Mouse (Mus musculus): ENCODE results near the gene Clic3. TPM values are rescaled to one million over a fixed set of nuclear protein-coding genes. Genes with fewer than 3 reads are reported as not detected.
A peak's percentile ranks its signal among the peaks of the same experiment; 100 is the strongest.

Gene Clic3
- polyA plus RNA-seq, 1 experiment from 2014 or later = 8.0 TPM

DNA sequence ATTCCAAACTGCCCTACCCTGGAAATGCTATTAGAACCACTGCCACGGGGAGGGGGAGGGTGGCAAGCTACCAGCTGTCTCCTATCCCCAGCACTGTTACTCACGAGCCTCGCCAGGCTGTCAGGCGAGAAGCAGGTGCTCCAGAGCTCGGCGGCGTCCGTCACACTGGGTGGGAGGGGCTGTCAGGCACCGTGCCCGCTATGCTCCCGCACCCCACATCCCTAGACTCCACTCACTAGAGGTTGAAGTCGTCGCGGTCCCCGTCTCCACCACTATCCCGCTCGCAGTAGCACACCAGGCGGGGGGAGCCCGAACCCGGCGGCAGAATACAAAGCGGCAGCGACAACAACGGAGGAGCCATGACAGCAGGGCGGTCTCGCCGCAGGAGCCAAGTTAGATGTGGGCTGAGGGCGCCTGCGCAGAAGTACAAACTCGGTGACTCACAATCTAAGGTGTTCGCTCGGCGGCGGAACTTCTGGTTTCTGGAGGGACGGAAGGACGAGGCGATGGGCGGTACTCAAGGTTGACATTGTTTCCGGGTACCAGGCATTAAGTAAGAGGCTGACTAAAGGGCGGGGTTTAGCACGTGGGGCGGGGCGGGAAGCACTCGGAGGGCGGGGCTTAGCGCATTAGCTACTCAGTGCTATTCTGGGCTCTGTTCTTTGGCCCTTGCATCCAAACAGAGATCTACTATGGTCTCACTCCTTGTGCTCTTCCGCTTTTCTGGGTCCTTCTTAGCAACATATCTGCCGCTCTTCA is 4.1 kb downstream of the Clic3 start, which contains the start of gene Paxx:
Gene Paxx (minus strand): TSS at position 544 of the 759 bp plus-strand sequence.
- Histone ChIP-seq H3K27ac (ENCODE audit: low read length) (peak within 1 kb of the TSS; percentile 94), H3K27me3 (ENCODE audit: control insufficient read depth, insufficient read depth, low read length) (no peaks in the 10 kb centered on the region), H3K4me2 (ENCODE audit: low read depth, low read length) (peak within 1 kb of the TSS; percentile 84), H3K4me3 (ENCODE audit: low read length) (peak within 1 kb of the TSS; percentile 69), H3K4me1 (ENCODE audit: control insufficient read depth, insufficient read depth, low read length) (peaks cover 29% of the 10 kb centered on the region), H3K9me3 (replicated peaks; ENCODE audit: control insufficient read depth, low read length) (no peaks in the 10 kb centered on the region), H3K9ac (ENCODE audit: low read length) (peak within 1 kb of the TSS; percentile 83), H3K36me3 (ENCODE audit: control insufficient read depth, insufficient read depth) (no peaks in the 10 kb centered on the region; the same call in 1 of the 2 replicates)
- WGBS = under 1% methylated on average over 48 of the region's 48 CpGs
- peak; percentile 92 for ATAC-seq (replicated peaks; ENCODE audit: extremely low read depth, insufficient read depth, low FRiP score)

DNA sequence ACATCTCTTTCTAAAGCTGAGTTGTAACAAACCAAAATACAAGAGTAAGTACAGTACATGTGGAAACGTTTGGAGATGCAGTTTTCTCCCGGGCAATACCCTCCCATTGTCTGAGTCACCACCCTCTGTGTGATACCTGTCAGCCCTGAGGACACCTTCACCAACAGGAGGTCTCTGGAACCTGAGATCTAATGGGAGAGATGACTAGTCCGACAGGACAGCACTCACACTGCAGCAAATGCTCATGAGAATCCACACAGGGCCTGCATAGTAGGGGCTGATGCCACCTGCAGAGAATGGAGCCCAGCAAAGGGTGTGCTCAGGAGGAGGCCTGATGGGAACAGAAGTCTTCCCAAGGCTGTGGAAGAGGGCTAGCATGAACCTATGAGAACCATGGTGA is 4.8 kb downstream of the Clic3 start:
- H3K9ac ChIP-seq (ENCODE audit: low read length) = peak overlapping the region; percentile 72
- H3K27me3 ChIP-seq (ENCODE audit: control insufficient read depth, insufficient read depth, low read length) = no peaks in the 10 kb centered on the region
- peaks cover 27% of the 10 kb centered on the region for H3K4me1 ChIP-seq (ENCODE audit: control insufficient read depth, insufficient read depth, low read length)
- H3K9me3 ChIP-seq (replicated peaks; ENCODE audit: control insufficient read depth, low read length) = no peaks in the 10 kb centered on the region
- peak overlapping the region; percentile 94 for H3K27ac ChIP-seq (ENCODE audit: low read length)
- 20% methylated on average over 3 of the region's 3 CpGs for WGBS
- no peak for ATAC-seq (replicated peaks; ENCODE audit: extremely low read depth, insufficient read depth, low FRiP score)
- no peaks in the 10 kb centered on the region; the same call in 1 of the 2 replicates for H3K36me3 ChIP-seq (ENCODE audit: control insufficient read depth, insufficient read depth)
- peak overlapping the region; percentile 69 for H3K4me3 ChIP-seq (ENCODE audit: low read length)
- peak overlapping the region; percentile 84 for H3K4me2 ChIP-seq (ENCODE audit: low read depth, low read length)

DNA sequence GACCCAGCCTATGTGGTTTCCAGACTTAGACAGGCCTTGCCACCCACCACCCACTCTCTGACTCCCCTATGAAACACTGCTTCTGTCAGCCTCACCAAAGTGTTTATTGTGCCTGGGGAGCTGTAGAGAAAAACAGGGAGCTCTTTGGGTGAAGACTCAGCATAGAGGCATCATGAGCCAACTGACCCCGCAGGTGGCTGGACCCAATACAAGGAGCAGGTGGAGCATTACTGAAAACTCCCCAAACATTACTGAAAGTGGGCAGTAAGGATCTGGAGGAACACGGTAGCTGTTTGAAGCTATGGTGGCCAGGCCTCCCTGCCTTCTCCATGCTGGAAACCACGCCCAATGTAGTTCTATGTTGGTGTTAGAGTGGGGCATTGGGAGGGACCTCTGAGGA is 7.0 kb downstream of the Clic3 start:
- 88% methylated on average over 3 of the region's 3 CpGs for WGBS
- Histone ChIP-seq H3K27ac (ENCODE audit: low read length) (no peak overlapping the region), H3K4me3 (ENCODE audit: low read length) (no peak overlapping the region), H3K9ac (ENCODE audit: low read length) (no peak overlapping the region), H3K9me3 (replicated peaks; ENCODE audit: control insufficient read depth, low read length) (no peaks in the 10 kb centered on the region), H3K4me2 (ENCODE audit: low read depth, low read length) (no peak overlapping the region), H3K36me3 (ENCODE audit: control insufficient read depth, insufficient read depth) (no peaks in the 10 kb centered on the region), H3K27me3 (ENCODE audit: control insufficient read depth, insufficient read depth, low read length) (no peaks in the 10 kb centered on the region), H3K4me1 (ENCODE audit: control insufficient read depth, insufficient read depth, low read length) (peaks cover 39% of the 10 kb centered on the region)
- no peak for ATAC-seq (replicated peaks; ENCODE audit: extremely low read depth, insufficient read depth, low FRiP score)

DNA sequence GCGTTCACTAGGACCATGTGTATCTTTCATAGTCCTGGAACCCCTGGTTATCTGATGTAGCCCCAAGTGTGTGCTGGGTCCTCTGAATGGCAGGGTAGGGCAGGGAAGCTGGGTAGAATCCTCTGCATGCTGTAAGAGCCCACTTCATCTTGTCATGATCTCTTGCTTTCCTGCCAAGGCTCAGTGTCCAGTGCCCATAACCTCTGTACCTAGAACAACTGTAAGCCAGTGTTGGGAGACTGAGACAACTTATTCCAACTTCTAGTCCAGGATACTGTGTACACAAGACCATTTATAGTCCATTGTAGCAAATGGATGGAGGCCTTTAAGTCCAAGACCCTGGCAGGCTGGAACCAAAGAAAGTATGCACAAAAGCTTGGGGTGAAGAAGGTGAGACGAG is 8.6 kb downstream of the Clic3 start:
- WGBS = 72% methylated on average over 2 of the region's 2 CpGs
- Histone ChIP-seq H3K27me3 (ENCODE audit: control insufficient read depth, insufficient read depth, low read length) (no peaks in the 10 kb centered on the region), H3K9me3 (replicated peaks; ENCODE audit: control insufficient read depth, low read length) (no peaks in the 10 kb centered on the region), H3K4me2 (ENCODE audit: low read depth, low read length) (peak overlapping the region; percentile 25), H3K27ac (ENCODE audit: low read length) (peak overlapping the region; percentile 63), H3K36me3 (ENCODE audit: control insufficient read depth, insufficient read depth) (no peaks in the 10 kb centered on the region), H3K4me1 (ENCODE audit: control insufficient read depth, insufficient read depth, low read length) (peaks cover 34% of the 10 kb centered on the region), H3K9ac (ENCODE audit: low read length) (peak overlapping the region; percentile 31), H3K4me3 (ENCODE audit: low read length) (no peak overlapping the region)
- no peak for ATAC-seq (replicated peaks; ENCODE audit: extremely low read depth, insufficient read depth, low FRiP score)

DNA sequence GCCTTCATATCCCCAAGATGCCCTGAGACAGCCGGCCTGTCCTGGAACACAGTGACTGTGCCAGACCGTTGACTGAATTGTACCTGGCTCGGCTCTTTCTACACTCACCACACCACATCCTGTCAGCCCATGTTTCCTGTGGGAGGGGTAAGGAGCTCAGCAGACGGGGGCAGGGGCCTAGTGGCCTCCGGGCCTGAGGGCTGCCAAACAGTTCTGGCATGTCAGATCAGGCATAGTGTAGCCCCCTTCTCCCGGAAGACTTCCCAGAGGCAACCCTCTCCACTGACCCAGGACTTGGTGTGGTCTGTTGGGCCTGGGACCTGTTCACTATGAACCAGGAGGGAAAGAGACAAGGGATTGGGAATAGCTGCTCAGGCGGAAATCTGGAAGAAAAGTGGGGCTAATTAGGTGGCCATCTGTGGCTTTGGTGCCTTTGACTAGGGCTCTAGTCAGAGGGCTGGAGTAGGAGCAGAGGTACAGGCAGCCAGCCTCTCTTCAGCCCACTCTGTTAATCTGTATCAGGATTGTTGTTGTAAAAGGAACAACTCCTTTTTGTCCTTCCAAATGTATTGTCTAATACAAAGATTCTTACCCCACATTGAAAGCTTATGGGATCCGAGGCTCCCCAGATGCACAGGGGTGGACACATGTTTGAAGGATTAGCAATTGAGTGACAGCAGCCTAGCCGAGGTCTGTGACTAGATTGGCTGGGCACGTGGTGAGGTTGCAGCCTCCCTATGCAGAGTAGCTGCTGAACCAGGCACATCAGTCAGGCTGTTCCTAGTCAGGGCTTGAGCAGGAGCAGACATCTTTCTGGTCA is 9.4 kb downstream of the Clic3 start:
- Histone ChIP-seq H3K4me1 (ENCODE audit: control insufficient read depth, insufficient read depth, low read length) (peaks cover 37% of the 10 kb centered on the region), H3K9me3 (replicated peaks; ENCODE audit: control insufficient read depth, low read length) (no peaks in the 10 kb centered on the region), H3K36me3 (ENCODE audit: control insufficient read depth, insufficient read depth) (no peaks in the 10 kb centered on the region), H3K27me3 (ENCODE audit: control insufficient read depth, insufficient read depth, low read length) (no peaks in the 10 kb centered on the region), H3K4me2 (ENCODE audit: low read depth, low read length) (peak overlapping the region; percentile 25), H3K9ac (ENCODE audit: low read length) (peak overlapping the region; percentile 31), H3K4me3 (ENCODE audit: low read length) (no peak overlapping the region), H3K27ac (ENCODE audit: low read length) (peak overlapping the region; percentile 63)
- ATAC-seq (replicated peaks; ENCODE audit: extremely low read depth, insufficient read depth, low FRiP score) = no peak
- WGBS = 45% methylated on average over 10 of the region's 10 CpGs

DNA sequence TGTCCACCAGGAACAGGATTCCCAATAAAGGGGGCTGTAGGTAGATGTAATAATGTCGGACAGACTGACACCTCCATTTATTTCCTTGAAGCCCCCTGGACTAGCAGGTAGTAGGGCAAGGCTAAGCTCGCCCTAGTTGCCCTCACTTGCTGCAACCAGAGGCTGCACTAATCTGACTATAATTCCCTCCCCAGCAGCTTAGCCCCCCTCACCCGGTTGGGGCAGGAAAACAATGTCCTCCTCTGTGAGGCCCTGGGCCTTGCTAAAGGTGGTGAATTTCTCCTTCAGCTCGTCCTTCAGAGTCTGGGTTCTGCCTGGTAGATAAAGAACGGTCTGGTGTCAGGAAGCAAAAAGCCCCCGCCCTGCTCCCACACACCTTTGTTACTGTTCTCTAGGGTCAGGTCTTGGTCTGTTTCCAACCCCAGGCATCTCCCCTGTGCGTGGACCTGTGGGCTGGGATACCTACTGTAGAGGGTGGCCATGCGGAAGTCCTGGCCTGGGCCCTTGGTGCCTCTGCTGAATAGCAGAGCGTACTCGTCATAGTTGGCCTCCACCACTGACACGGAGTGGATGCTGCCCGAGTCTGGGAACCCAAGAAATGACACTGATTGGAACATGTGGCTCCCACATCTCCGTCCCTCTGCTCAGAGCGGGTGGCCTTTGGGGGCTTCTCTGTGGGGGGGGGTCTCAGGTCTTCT is 11.1 kb downstream of the Clic3 start:
- no peak for ATAC-seq (replicated peaks; ENCODE audit: extremely low read depth, insufficient read depth, low FRiP score)
- 59% methylated on average over 14 of the region's 14 CpGs for WGBS
- Histone ChIP-seq H3K36me3 (ENCODE audit: control insufficient read depth, insufficient read depth) (no peaks in the 10 kb centered on the region), H3K9ac (ENCODE audit: low read length) (peak overlapping the region; percentile 62), H3K9me3 (replicated peaks; ENCODE audit: control insufficient read depth, low read length) (no peaks in the 10 kb centered on the region), H3K4me3 (ENCODE audit: low read length) (0 out of 2 replicates have a peak overlapping the region, but pooled peaks have one; percentile 12), H3K27ac (ENCODE audit: low read length) (peak overlapping the region; percentile 79), H3K27me3 (ENCODE audit: control insufficient read depth, insufficient read depth, low read length) (no peaks in the 10 kb centered on the region), H3K4me1 (ENCODE audit: control insufficient read depth, insufficient read depth, low read length) (peaks cover 30% of the 10 kb centered on the region), H3K4me2 (ENCODE audit: low read depth, low read length) (peak overlapping the region; percentile 51)

DNA sequence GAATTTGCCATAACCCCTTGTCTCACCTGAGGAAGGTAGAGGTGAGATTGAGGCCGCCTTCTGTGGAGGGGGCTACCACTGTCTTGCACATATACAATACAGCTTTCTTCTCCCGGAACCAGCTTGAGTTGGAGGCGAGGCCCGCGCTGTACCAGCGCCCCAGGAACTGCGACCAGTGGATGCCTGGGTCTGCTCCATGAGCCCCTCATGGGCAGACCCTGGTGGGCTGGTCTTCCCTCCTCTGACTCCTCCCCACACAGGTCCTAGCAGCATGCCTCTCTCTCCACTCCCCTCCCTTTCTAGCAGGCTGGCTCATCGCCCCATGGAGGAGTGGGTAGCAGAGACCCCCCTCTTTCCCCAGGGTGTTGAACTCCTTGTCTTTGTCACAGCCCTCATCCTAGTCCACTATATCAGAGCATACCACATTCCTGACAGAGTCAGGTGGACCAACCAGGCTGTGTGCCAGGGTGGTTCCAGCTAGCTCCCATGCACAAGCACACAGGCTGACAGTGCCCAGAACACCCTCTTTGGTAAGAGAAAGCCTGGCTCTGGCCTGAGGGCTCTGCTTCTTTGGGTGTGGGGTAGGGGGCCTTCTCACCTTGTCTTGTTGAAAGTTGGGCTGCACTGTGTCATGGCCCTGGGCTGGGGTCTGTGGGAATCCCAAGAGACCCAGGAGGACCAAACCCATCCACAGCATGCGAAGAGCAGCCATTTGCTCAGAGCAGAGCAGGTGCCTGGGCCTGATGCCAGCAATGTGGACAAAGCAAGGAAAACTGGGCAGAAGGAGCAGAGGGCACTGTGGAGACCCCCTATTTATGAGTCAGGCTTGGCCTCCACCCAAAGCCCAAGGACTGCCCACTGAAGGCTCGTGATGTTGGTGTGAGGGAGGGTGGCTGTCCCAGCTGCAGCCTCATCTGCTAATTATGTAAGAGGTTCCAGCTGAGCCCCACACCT is 12.6 kb downstream of the Clic3 start:
- Histone ChIP-seq H3K36me3 (ENCODE audit: control insufficient read depth, insufficient read depth) (no peaks in the 10 kb centered on the region), H3K9ac (ENCODE audit: low read length) (peak overlapping the region; percentile 62), H3K4me2 (ENCODE audit: low read depth, low read length) (peak overlapping the region; percentile 51), H3K4me1 (ENCODE audit: control insufficient read depth, insufficient read depth, low read length) (peaks cover 30% of the 10 kb centered on the region), H3K27me3 (ENCODE audit: control insufficient read depth, insufficient read depth, low read length) (no peaks in the 10 kb centered on the region), H3K9me3 (replicated peaks; ENCODE audit: control insufficient read depth, low read length) (no peaks in the 10 kb centered on the region), H3K4me3 (ENCODE audit: low read length) (peak overlapping the region; percentile 29), H3K27ac (ENCODE audit: low read length) (peak overlapping the region; percentile 98)
- peak; percentile 94 for ATAC-seq (replicated peaks; ENCODE audit: extremely low read depth, insufficient read depth, low FRiP score)
- WGBS = 61% methylated on average over 10 of the region's 10 CpGs

DNA sequence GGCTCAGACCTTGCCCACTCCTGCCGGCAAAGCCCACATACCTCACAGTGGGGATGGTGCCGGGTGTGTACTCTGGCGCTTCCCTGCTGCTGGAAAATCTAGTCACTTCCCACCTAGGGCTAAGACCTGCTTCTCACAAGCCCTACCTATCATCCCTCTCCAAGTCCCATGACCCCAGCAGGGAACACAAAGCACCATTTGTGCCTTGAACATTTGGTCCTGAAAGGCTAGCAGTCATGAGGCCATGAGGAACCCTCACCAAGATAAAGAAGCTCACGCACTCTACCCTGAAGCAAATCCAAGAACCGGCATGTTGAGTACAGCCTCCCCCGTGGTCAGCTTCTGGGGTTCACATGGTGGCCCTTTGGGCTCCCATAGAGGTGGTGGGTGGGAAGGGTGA is 13.3 kb downstream of the Clic3 start, which contains the start of gene Ptgds:
Gene Ptgds (minus strand): TSS at position 78 of the 400 bp plus-strand sequence.
- H3K27me3 ChIP-seq (ENCODE audit: control insufficient read depth, insufficient read depth, low read length) = no peaks in the 10 kb centered on the region
- no peaks in the 10 kb centered on the region for H3K9me3 ChIP-seq (replicated peaks; ENCODE audit: control insufficient read depth, low read length)
- H3K4me3 ChIP-seq (ENCODE audit: low read length) = peak within 1 kb of the TSS; percentile 29
- 32% methylated on average over 6 of the region's 6 CpGs for WGBS
- H3K4me1 ChIP-seq (ENCODE audit: control insufficient read depth, insufficient read depth, low read length) = peaks cover 30% of the 10 kb centered on the region
- peak within 1 kb of the TSS; percentile 98 for H3K27ac ChIP-seq (ENCODE audit: low read length)
- peak within 1 kb of the TSS; percentile 62 for H3K9ac ChIP-seq (ENCODE audit: low read length)
- H3K36me3 ChIP-seq (ENCODE audit: control insufficient read depth, insufficient read depth) = no peaks in the 10 kb centered on the region
- H3K4me2 ChIP-seq (ENCODE audit: low read depth, low read length) = peak within 1 kb of the TSS; percentile 51
- no peak for ATAC-seq (replicated peaks; ENCODE audit: extremely low read depth, insufficient read depth, low FRiP score)

Data from heart, embryonic 16.5 days (tissue).